Mouse (Mus musculus) gastrocnemius, adult 8-10 months (tissue): Measurements from ENCODE around the gene Olfr1380. TPM values are rescaled to one million over a fixed set of nuclear protein-coding genes. Genes with fewer than 3 reads are reported as not detected.

Experiments used
- total RNA-seq, 4 experiments: library from RNA; stranded (reverse); gene quantifications; 2 replicates each; pipeline ENCODE4 v1.2.4; 2022

The Olfr1380 gene
- total RNA-seq, 4 experiments from 2014 or later: not detected

Other genes with a start within 250 kb of the Olfr1380 start
- gene Olfr1391, start 234.1 kb upstream of the Olfr1380 start, total RNA-seq: not detected
- gene Olfr1390, start 221.7 kb upstream of the Olfr1380 start, total RNA-seq: not detected
- not detected for gene Olfr1389, start 133.8 kb upstream of the Olfr1380 start, total RNA-seq
- under 1 TPM in 3 of 4 experiments, not detected in 1; 0.08 to 0.17 (median 0.10) TPM for gene Olfr1388, start 120.3 kb upstream of the Olfr1380 start, total RNA-seq
- gene Olfr1387, start 101.5 kb upstream of the Olfr1380 start, total RNA-seq: not detected
- gene Olfr1386, start 91.8 kb upstream of the Olfr1380 start, total RNA-seq: not detected
- gene Olfr1385, start 67.8 kb upstream of the Olfr1380 start, total RNA-seq: not detected
- not detected for gene Olfr1384, start 50.2 kb upstream of the Olfr1380 start, total RNA-seq
- under 1 TPM in 1 of 4 experiments, not detected in 3; 0.47 TPM for gene Olfr1383, start 37.2 kb upstream of the Olfr1380 start, total RNA-seq
- under 1 TPM in 1 of 4 experiments, not detected in 3; 0.07 TPM for gene Olfr1382, start 28.6 kb upstream of the Olfr1380 start, total RNA-seq
- not detected for gene Olfr1381, start 13.4 kb upstream of the Olfr1380 start, total RNA-seq
- gene Flt4, start 52.4 kb downstream of the Olfr1380 start, total RNA-seq: 1 to 10 TPM; 2.1 to 2.4 (median 2.3) TPM
- gene Scgb3a1, start 106.7 kb downstream of the Olfr1380 start, total RNA-seq: not detected
- gene Cnot6, start 155.8 kb downstream of the Olfr1380 start, total RNA-seq: 10 to 100 TPM in 2 of 4 experiments, 1 to 10 TPM in 2; 7.9 to 14.0 (median 9.8) TPM
- gene Gfpt2, start 237.3 kb downstream of the Olfr1380 start, total RNA-seq: 1 to 10 TPM; 3.0 to 6.9 (median 5.8) TPM